Mouse (Mus musculus) cerebellum, adult 2 months (tissue): ENCODE results near the gene 1700015F17Rik.

Experiments used
- CTCF ChIP-seq: fragments of 200-500 bp; IDR thresholded peaks from 2 replicates; pipeline ENCODE4 v1.5.1; 2011; ENCODE audit warnings: low read depth, mild to moderate bottlenecking, control low read depth, low read length, moderate library complexity, borderline replicate concordance; ENCODE audit not compliant: insufficient read depth
- POLR2A ChIP-seq: fragments of 200-500 bp; IDR thresholded peaks from 2 replicates; pipeline ENCODE4 v1.6.1; 2011; ENCODE audit warnings: low read length, control low read depth, borderline replicate concordance; ENCODE audit not compliant: insufficient read depth

- TF ChIP-seq POLR2A (no peak), CTCF (no peak)
These were observed 57.5 kb downstream of the 1700015F17Rik start for GRCm38 (mm10) chr5:5421439-5421838.
